Mouse (Mus musculus): Measurements from ENCODE around the gene Prdx5. TPM values are rescaled to one million over a fixed set of nuclear protein-coding genes. Genes with fewer than 3 reads are reported as not detected.

Prdx5 gene
- total and polyA plus RNA-seq, 3 experiments, result 59.2 to 210 (median 208) TPM

- ATAC-seq (ENCODE audit: extremely low read depth, insufficient number of reproducible peaks, low FRiP score, poor library complexity, severe bottlenecking), result no peak
- peaks cover 23% of the 10 kb centered on the region for H3K4me1 ChIP-seq (ENCODE audit: insufficient read depth, low read depth, low read length)
Measured at GRCm38 (mm10) chr19:6875834-6876233, 34.1 kb downstream of the Prdx5 start.

GRCm38 (mm10) chr19:6874257-6874656, 35.6 kb downstream of the Prdx5 start:
- Histone ChIP-seq H3K36me3 (replicated peaks) (no peaks in the 10 kb centered on the region), H3K4me3 (ENCODE audit: low read depth, low read length) (no peak overlapping the region), H3K4me1 (ENCODE audit: insufficient read depth, low read depth, low read length) (peaks cover 31% of the 10 kb centered on the region), H3K27me3 (ENCODE audit: insufficient read depth, low read length) (peaks cover 18% of the 10 kb centered on the region), H3K9me3 (replicated peaks) (no peaks in the 10 kb centered on the region)
- DNase-seq (ENCODE audit: low spot score) (no peak), ATAC-seq (ENCODE audit: extremely low read depth, insufficient number of reproducible peaks, low FRiP score, poor library complexity, severe bottlenecking) (no peak)
- TF ChIP-seq GATA2 (IDR thresholded peaks at IDR 0.05; ENCODE audit: borderline replicate concordance, low read depth, low read length), result no peak
- TF ChIP-seq GATA1 (IDR thresholded peaks at IDR 0.05; ENCODE audit: borderline replicate concordance, low read length), result no peak
- no peak for TF ChIP-seq CTCF (IDR thresholded peaks at IDR 0.05; ENCODE audit: low read depth, low read length)
- no peak for TF ChIP-seq TAL1 (conservative IDR thresholded peaks at IDR 0.05; ENCODE audit: low read depth, low read length)
- TF ChIP-seq POLR2AphosphoS5 (IDR thresholded peaks at IDR 0.05; ENCODE audit: insufficient replicate concordance, low read depth, low read length), result no peak

More at GRCm38 (mm10) chr19:6875834-6876233, 34.1 kb downstream of the Prdx5 start:
- Histone ChIP-seq H3K36me3 (replicated peaks) (no peaks in the 10 kb centered on the region), H3K4me3 (ENCODE audit: low read depth, low read length) (no peak overlapping the region), H3K27me3 (ENCODE audit: insufficient read depth, low read length) (peaks cover 18% of the 10 kb centered on the region), H3K9me3 (replicated peaks) (peaks cover 5% of the 10 kb centered on the region)
- TF ChIP-seq POLR2AphosphoS5 (IDR thresholded peaks at IDR 0.05; ENCODE audit: insufficient replicate concordance, low read depth, low read length) (no peak), TAL1 (conservative IDR thresholded peaks at IDR 0.05; ENCODE audit: low read depth, low read length) (no peak), GATA2 (IDR thresholded peaks at IDR 0.05; ENCODE audit: borderline replicate concordance, low read depth, low read length) (no peak), GATA1 (IDR thresholded peaks at IDR 0.05; ENCODE audit: borderline replicate concordance, low read length) (no peak), CTCF (IDR thresholded peaks at IDR 0.05; ENCODE audit: low read depth, low read length) (no peak)
- DNase-seq (ENCODE audit: low spot score), result no peak

GRCm38 (mm10) chr19:6872701-6873100, 37.2 kb downstream of the Prdx5 start:
- Histone ChIP-seq H3K27me3 (ENCODE audit: insufficient read depth, low read length) (peaks cover 13% of the 10 kb centered on the region), H3K36me3 (replicated peaks) (no peaks in the 10 kb centered on the region), H3K4me1 (ENCODE audit: insufficient read depth, low read depth, low read length) (peaks cover 34% of the 10 kb centered on the region), H3K4me3 (ENCODE audit: low read depth, low read length) (no peak overlapping the region), H3K9me3 (replicated peaks) (no peaks in the 10 kb centered on the region)
- DNase-seq (ENCODE audit: low spot score) (no peak), ATAC-seq (ENCODE audit: extremely low read depth, insufficient number of reproducible peaks, low FRiP score, poor library complexity, severe bottlenecking) (no peak)
- TF ChIP-seq GATA2 (IDR thresholded peaks at IDR 0.05; ENCODE audit: borderline replicate concordance, low read depth, low read length), result no peak
- no peak for TF ChIP-seq CTCF (IDR thresholded peaks at IDR 0.05; ENCODE audit: low read depth, low read length)
- TF ChIP-seq TAL1 (conservative IDR thresholded peaks at IDR 0.05; ENCODE audit: low read depth, low read length), result no peak
- no peak for TF ChIP-seq GATA1 (IDR thresholded peaks at IDR 0.05; ENCODE audit: borderline replicate concordance, low read length)
- no peak for TF ChIP-seq POLR2AphosphoS5 (IDR thresholded peaks at IDR 0.05; ENCODE audit: insufficient replicate concordance, low read depth, low read length)

- TF ChIP-seq POLR2AphosphoS5 (IDR thresholded peaks at IDR 0.05; ENCODE audit: insufficient replicate concordance, low read depth, low read length) (no peak), GATA2 (IDR thresholded peaks at IDR 0.05; ENCODE audit: borderline replicate concordance, low read depth, low read length) (no peak), CTCF (IDR thresholded peaks at IDR 0.05; ENCODE audit: low read depth, low read length) (peak; percentile 62)
- Histone ChIP-seq H3K9me3 (replicated peaks) (no peaks in the 10 kb centered on the region), H3K27me3 (ENCODE audit: insufficient read depth, low read length) (peaks cover 7% of the 10 kb centered on the region), H3K36me3 (replicated peaks) (no peaks in the 10 kb centered on the region), H3K4me3 (ENCODE audit: low read depth, low read length) (peak overlapping the region; percentile 37; the same call in 1 of the 2 replicates), H3K4me1 (ENCODE audit: insufficient read depth, low read depth, low read length) (peaks cover 34% of the 10 kb centered on the region)
- ATAC-seq (ENCODE audit: extremely low read depth, insufficient number of reproducible peaks, low FRiP score, poor library complexity, severe bottlenecking) (no peak), DNase-seq (ENCODE audit: low spot score) (peak; percentile 44)
Measured at GRCm38 (mm10) chr19:6871574-6872271, 38.2 kb downstream of the Prdx5 start.

GRCm38 (mm10) chr19:6869355-6869754, 40.6 kb downstream of the Prdx5 start:
- Histone ChIP-seq H3K9me3 (replicated peaks) (no peaks in the 10 kb centered on the region), H3K4me3 (ENCODE audit: low read depth, low read length) (peak overlapping the region; percentile 66), H3K27me3 (ENCODE audit: insufficient read depth, low read length) (no peaks in the 10 kb centered on the region), H3K36me3 (replicated peaks) (no peaks in the 10 kb centered on the region), H3K4me1 (ENCODE audit: insufficient read depth, low read depth, low read length) (peaks cover 34% of the 10 kb centered on the region)
- no peak for DNase-seq (ENCODE audit: low spot score)
- no peak for TF ChIP-seq POLR2AphosphoS5 (IDR thresholded peaks at IDR 0.05; ENCODE audit: insufficient replicate concordance, low read depth, low read length)
- TF ChIP-seq CTCF (IDR thresholded peaks at IDR 0.05; ENCODE audit: low read depth, low read length), result no peak
- no peak for TF ChIP-seq TAL1 (conservative IDR thresholded peaks at IDR 0.05; ENCODE audit: low read depth, low read length)
- no peak for TF ChIP-seq GATA2 (IDR thresholded peaks at IDR 0.05; ENCODE audit: borderline replicate concordance, low read depth, low read length)
- TF ChIP-seq GATA1 (IDR thresholded peaks at IDR 0.05; ENCODE audit: borderline replicate concordance, low read length), result no peak
- ATAC-seq (ENCODE audit: extremely low read depth, insufficient number of reproducible peaks, low FRiP score, poor library complexity, severe bottlenecking), result peak; percentile 73

- TF ChIP-seq GATA2 (IDR thresholded peaks at IDR 0.05; ENCODE audit: borderline replicate concordance, low read depth, low read length) (no peak), TAL1 (conservative IDR thresholded peaks at IDR 0.05; ENCODE audit: low read depth, low read length) (no peak), GATA1 (IDR thresholded peaks at IDR 0.05; ENCODE audit: borderline replicate concordance, low read length) (no peak), CTCF (IDR thresholded peaks at IDR 0.05; ENCODE audit: low read depth, low read length) (no peak), POLR2AphosphoS5 (IDR thresholded peaks at IDR 0.05; ENCODE audit: insufficient replicate concordance, low read depth, low read length) (no peak)
- Histone ChIP-seq H3K27me3 (ENCODE audit: insufficient read depth, low read length) (no peaks in the 10 kb centered on the region), H3K4me1 (ENCODE audit: insufficient read depth, low read depth, low read length) (peaks cover 43% of the 10 kb centered on the region), H3K36me3 (replicated peaks) (peaks cover 37% of the 10 kb centered on the region), H3K4me3 (ENCODE audit: low read depth, low read length) (no peak overlapping the region), H3K9me3 (replicated peaks) (no peaks in the 10 kb centered on the region)
- ATAC-seq (ENCODE audit: extremely low read depth, insufficient number of reproducible peaks, low FRiP score, poor library complexity, severe bottlenecking), result no peak
- DNase-seq (ENCODE audit: low spot score), result no peak
Measured at GRCm38 (mm10) chr19:6861451-6861850, 48.5 kb downstream of the Prdx5 start.
